In genomic region chr5:127631671-127632070, GRCm38 (mm10) we compare ENCODE assay signal across 11 mouse cellular contexts. TPM values are rescaled to one million over a fixed set of nuclear protein-coding genes. Genes with fewer than 3 reads are reported as not detected.
DNase-seq lines count a peak whose midpoint lies in the region; ATAC-seq and TF ChIP-seq lines count a peak whose summit lies in the region.
"Had no signal": no experiment of that assay in that cellular context is flagged by ENCODE, and none has a peak within 500 bp of the region (broad histone marks: within the 10 kb centered on the region; RNA-seq: fewer than 3 reads in every experiment).

No protein-coding gene starts in this region.

- intact Hi-C loops in heart, postnatal 25 days (cut with DNase I): no loop called here

- peaks cover 13% of the 10 kb centered on the region; the same call in 1 of the 2 replicates for H3K79me2 ChIP-seq in liver, adult 2 months (ENCODE audit: control insufficient read depth, insufficient read depth, low read length)

- H3K9ac ChIP-seq in liver, adult 2 months (ENCODE audit: low read depth, low read length): peak overlapping the region; percentile 99
- H3K9ac ChIP-seq in forebrain, embryonic 15.5 days (replicated peaks): peak overlapping the region; percentile 84
- H3K9ac ChIP-seq in liver, embryonic 11.5 days (ENCODE audit: low read depth, low read length): no peak overlapping the region
- H3K9ac ChIP-seq in stomach, embryonic 15.5 days: no peak overlapping the region
- H3K9ac ChIP-seq: liver, embryonic 14.5 days had no signal

- no peak for TF ChIP-seq CTCF in liver, adult 2 months (IDR thresholded peaks at IDR 0.05; ENCODE audit: low read depth, low read length)

- H3K4me2 ChIP-seq in forebrain, embryonic 15.5 days (replicated peaks): peak overlapping the region; percentile 97
- peak overlapping the region; percentile 71 for H3K4me2 ChIP-seq in liver, embryonic 11.5 days
- H3K4me2 ChIP-seq in stomach, embryonic 15.5 days: peak overlapping the region; percentile 87

- H3K4me1 ChIP-seq in liver, adult 2 months (ENCODE audit: control insufficient read depth, insufficient read depth, low read length): peaks cover 19% of the 10 kb centered on the region
- H3K4me1 ChIP-seq in forebrain, embryonic 15.5 days: 0 out of 2 replicates have a peak, but pooled peaks cover 4% of the 10 kb centered on the region
- H3K4me1 ChIP-seq in liver, embryonic 11.5 days (replicated peaks; ENCODE audit: control insufficient read depth, insufficient read depth, low read length): peaks cover 2% of the 10 kb centered on the region; the same call in 1 of the 2 replicates
- H3K4me1 ChIP-seq in stomach, embryonic 15.5 days: 0 out of 2 replicates have a peak, but pooled peaks cover 4% of the 10 kb centered on the region

- peak overlapping the region; percentile 85 for H3K4me3 ChIP-seq in liver, adult 2 months (ENCODE audit: insufficient read depth, low read depth, low read length)
- H3K4me3 ChIP-seq in forebrain, embryonic 15.5 days: peak overlapping the region; percentile 75
- H3K4me3 ChIP-seq in liver, embryonic 11.5 days (ENCODE audit: low read depth, low read length): no peak overlapping the region
- H3K4me3 ChIP-seq in stomach, embryonic 15.5 days (replicated peaks): peak overlapping the region; percentile 46; the same call in 1 of the 2 replicates

- no peaks in the 10 kb centered on the region for H3K27me3 ChIP-seq in liver, adult 2 months (ENCODE audit: control insufficient read depth, insufficient read depth, low read length)
- H3K27me3 ChIP-seq in forebrain, embryonic 15.5 days: no peaks in the 10 kb centered on the region
- peaks cover 29% of the 10 kb centered on the region for H3K27me3 ChIP-seq in liver, embryonic 11.5 days (replicated peaks; ENCODE audit: control insufficient read depth, insufficient read depth, low read length)
- H3K27me3 ChIP-seq in stomach, embryonic 15.5 days (replicated peaks): peaks cover 21% of the 10 kb centered on the region

- H3K27ac ChIP-seq in liver, adult 2 months (replicated peaks; ENCODE audit: insufficient read depth, low read depth, low read length): no peak overlapping the region; the same call in 1 of the 2 replicates
- no peak overlapping the region for H3K27ac ChIP-seq in forebrain, embryonic 15.5 days (replicated peaks)
- no peak overlapping the region for H3K27ac ChIP-seq in liver, embryonic 11.5 days (ENCODE audit: low read depth, low read length)
- H3K27ac ChIP-seq in stomach, embryonic 15.5 days: no peak overlapping the region
- H3K27ac ChIP-seq: liver, embryonic 14.5 days had no signal

- no peak for TF ChIP-seq POLR2A in liver, adult 2 months (IDR thresholded peaks at IDR 0.05; ENCODE audit: extremely low read depth, insufficient read depth, low read length)

- ATAC-seq in forebrain, embryonic 15.5 days (replicated peaks): peak; percentile 35; the same call in 1 of the 2 replicates
- no peak for ATAC-seq in liver, embryonic 11.5 days (replicated peaks; ENCODE audit: low FRiP score)
- no peak for ATAC-seq in stomach, embryonic 15.5 days (ENCODE audit: insufficient read depth, low FRiP score, low read depth)

- 12% methylated on average over 5 of the region's 5 CpGs for WGBS in liver, adult 2 months
- WGBS in forebrain, embryonic 15.5 days: 12% methylated on average over 5 of the region's 5 CpGs
- 16% methylated on average over 5 of the region's 5 CpGs for WGBS in liver, embryonic 11.5 days
- 11% methylated on average over 5 of the region's 5 CpGs for WGBS in stomach, embryonic 15.5 days

- peaks cover 2% of the 10 kb centered on the region; the same call in 1 of the 2 replicates for H3K36me3 ChIP-seq in liver, adult 2 months (ENCODE audit: control insufficient read depth, insufficient read depth, low read length)
- H3K36me3 ChIP-seq in forebrain, embryonic 15.5 days: no peaks in the 10 kb centered on the region
- H3K36me3 ChIP-seq in liver, embryonic 11.5 days (ENCODE audit: control insufficient read depth, insufficient read depth, low read length): no peaks in the 10 kb centered on the region
- no peaks in the 10 kb centered on the region for H3K36me3 ChIP-seq in stomach, embryonic 15.5 days

- H3K9me3 ChIP-seq in forebrain, embryonic 15.5 days: no peaks in the 10 kb centered on the region
- H3K9me3 ChIP-seq in liver, embryonic 11.5 days (ENCODE audit: control insufficient read depth, low read length): no peaks in the 10 kb centered on the region
- no peaks in the 10 kb centered on the region for H3K9me3 ChIP-seq in stomach, embryonic 15.5 days

- no peak for DNase-seq in liver, adult 2 months (ENCODE audit: extremely low read depth, low read depth, low spot score)
- no peak for DNase-seq in liver
- DNase-seq in liver, embryonic 11.5 days (ENCODE audit: low spot score): no peak
- DNase-seq in cerebellum, adult 11 months: no peak
- no peak for DNase-seq in heart, postnatal 25 days (ENCODE audit: low spot score)
- DNase-seq in embryo, embryonic 9.5 days (ENCODE audit: extremely low spot score): no peak
- DNase-seq: gastrocnemius, postnatal 14 days had no signal

RNA-seq across cellular contexts. Expression of gene Glt1d1, which starts 0.4 kb away (rescaled TPM):
- total RNA-seq in liver, adult 2 months (2014; rRNA removed): 35.4 and 38.2 TPM in 2 replicates
- polyA plus RNA-seq in liver, adult 2 months (2012; rRNA removed): 9.7 and 14.4 TPM in 2 replicates
- polyA plus RNA-seq in forebrain, embryonic 15.5 days (2015; fragmentation: Nextera tagmentation; extraction: Ambion mirVana): 1.4 and 1.5 TPM in 2 replicates
- 0.10 and 0.67 TPM in 2 replicates for polyA plus RNA-seq in liver, embryonic 11.5 days (2014; fragmentation: Nextera tagmentation; extraction: Ambion mirVana)
- polyA plus RNA-seq in stomach, embryonic 15.5 days (2015; fragmentation: Nextera tagmentation; extraction: Ambion mirVana): 0.52 and 0.62 TPM in 2 replicates
- total RNA-seq in heart, postnatal 25 days (2021): not detected
- total RNA-seq: gastrocnemius, postnatal 14 days; MEL had no signal

RNA-seq across cellular contexts. Expression of gene Slc15a4, which starts 1.0 kb away (rescaled TPM):
- 46.7 and 51.9 TPM in 2 replicates for total RNA-seq in liver, adult 2 months (2014; rRNA removed)
- 22.4 and 26.8 TPM in 2 replicates for polyA plus RNA-seq in liver, adult 2 months (2012; rRNA removed)
- 28.9 and 29.1 TPM in 2 replicates for polyA plus RNA-seq in forebrain, embryonic 15.5 days (2015; fragmentation: Nextera tagmentation; extraction: Ambion mirVana)
- 17.6 and 20.1 TPM in 2 replicates for polyA plus RNA-seq in liver, embryonic 11.5 days (2014; fragmentation: Nextera tagmentation; extraction: Ambion mirVana)
- polyA plus RNA-seq in stomach, embryonic 15.5 days (2015; fragmentation: Nextera tagmentation; extraction: Ambion mirVana): 20.6 and 21.7 TPM in 2 replicates
- total RNA-seq in heart, postnatal 25 days (2021): 10 to 100 TPM; 11.9 to 13.1 TPM

Comparison
In these comparisons a context has a peak if more than half of its experiments do, and no peak if none do; other contexts are left out.
1. H3K9ac ChIP-seq: peak in liver, adult 2 months (single experiment) and forebrain, embryonic 15.5 days (single experiment); none in liver, embryonic 11.5 days (single experiment) and stomach, embryonic 15.5 days (single experiment).
2. Peak in every context shown above with its lines, with median percentiles within 50 percentile points of each other: H3K4me2 ChIP-seq.